Mouse (Mus musculus) brain, embryonic 14.5 days (tissue): ENCODE results near the gene Plekha8. TPM values are rescaled to one million over a fixed set of nuclear protein-coding genes. Genes with fewer than 3 reads are reported as not detected.
A peak's percentile ranks its signal among the peaks of the same experiment; 100 is the strongest.

Experiments used
- DNase-seq: peaks from one replicate; pipeline ENCODE4 v3.0.0-alpha.2; 2011; ENCODE audit warnings: low read depth
- CTCF ChIP-seq: fragments of 200-500 bp; IDR thresholded peaks from 2 replicates; pipeline ENCODE4 v1.5.1; 2012; ENCODE audit warnings: inconsistent platforms, mild to moderate bottlenecking, moderate library complexity, borderline replicate concordance; ENCODE audit not compliant: insufficient read depth, insufficient read length; ENCODE audit errors: extremely low read depth
- POLR2A ChIP-seq: fragments of 200-500 bp; IDR thresholded peaks from 2 replicates; pipeline ENCODE4 v1.6.1; 2012; ENCODE audit warnings: mild to moderate bottlenecking, inconsistent platforms, borderline replicate concordance; ENCODE audit not compliant: poor library complexity, insufficient read depth, insufficient read length, severe bottlenecking; ENCODE audit errors: extremely low read depth
- polyA plus RNA-seq: library from polyadenylated mRNA; depleted of rRNA; stranded (reverse); fragments of >200 nt; gene quantifications from 2 replicates; pipeline ENCODE4 v1.2.3, GENCODE M21; 2012

Gene Plekha8
- polyA plus RNA-seq, 1 experiment: 16.5 TPM

GRCm38 (mm10) chr6:54590691-54591090 lies 4.2 kb upstream of the Plekha8 start:
- DNase-seq: no peak
- TF ChIP-seq POLR2A (no peak), CTCF (no peak)

- no peak for DNase-seq
Measured at GRCm38 (mm10) chr6:54591778-54592177, 3.1 kb upstream of the Plekha8 start.

GRCm38 (mm10) chr6:54592938-54593535 lies 1.9 kb upstream of the Plekha8 start:
- peak; percentile 96 for DNase-seq
- no peak for TF ChIP-seq CTCF

More at GRCm38 (mm10) chr6:54591778-54592177, 3.1 kb upstream of the Plekha8 start:
- no peak for TF ChIP-seq CTCF
- TF ChIP-seq POLR2A: no peak

- TF ChIP-seq CTCF (no peak), POLR2A (no peak)
- DNase-seq: no peak
Measured at GRCm38 (mm10) chr6:54593766-54594468, 994 bp upstream of the Plekha8 start.

- TF ChIP-seq CTCF (no peak), POLR2A (no peak)
- DNase-seq: no peak
Measured at GRCm38 (mm10) chr6:54595330-54595878, 493 bp downstream of the Plekha8 start.

GRCm38 (mm10) chr6:54597208-54597607 lies 2.3 kb downstream of the Plekha8 start, which contains the start of gene Fkbp14:
Gene Fkbp14 (minus strand): TSS chr6:54597308.
- no peak for DNase-seq
- no peak for TF ChIP-seq POLR2A
- no peak for TF ChIP-seq CTCF

GRCm38 (mm10) chr6:54597711-54598110 lies 2.8 kb downstream of the Plekha8 start:
- TF ChIP-seq POLR2A (no peak), CTCF (no peak)
- DNase-seq: no peak

GRCm38 (mm10) chr6:54600681-54601347 lies 5.9 kb downstream of the Plekha8 start:
- no peak for DNase-seq
- TF ChIP-seq CTCF (no peak), POLR2A (no peak)

GRCm38 (mm10) chr6:54602891-54603290 lies 8.0 kb downstream of the Plekha8 start:
- no peak for TF ChIP-seq POLR2A
- no peak for TF ChIP-seq CTCF
- no peak for DNase-seq

- DNase-seq: no peak
- TF ChIP-seq CTCF: no peak
- no peak for TF ChIP-seq POLR2A
Measured at GRCm38 (mm10) chr6:54604001-54604715, 9.2 kb downstream of the Plekha8 start.

- no peak for TF ChIP-seq POLR2A
- no peak for TF ChIP-seq CTCF
- no peak for DNase-seq
Measured at GRCm38 (mm10) chr6:54606241-54606640, 11.3 kb downstream of the Plekha8 start.
